Mouse (Mus musculus) fibroblast of lung, adult 2 months (primary cell): ENCODE results near the gene Med13.

Experiments used
- DNase-seq: peaks from one replicate; pipeline ENCODE4 v3.0.0-alpha.2; 2011; ENCODE audit warnings: low read depth

Gene Med13

GRCm38 (mm10) chr11:86356854-86357788, at the start of gene Med13:
Med13 (minus strand) TSS chr11:86357602.
- no peak for DNase-seq

DNA sequence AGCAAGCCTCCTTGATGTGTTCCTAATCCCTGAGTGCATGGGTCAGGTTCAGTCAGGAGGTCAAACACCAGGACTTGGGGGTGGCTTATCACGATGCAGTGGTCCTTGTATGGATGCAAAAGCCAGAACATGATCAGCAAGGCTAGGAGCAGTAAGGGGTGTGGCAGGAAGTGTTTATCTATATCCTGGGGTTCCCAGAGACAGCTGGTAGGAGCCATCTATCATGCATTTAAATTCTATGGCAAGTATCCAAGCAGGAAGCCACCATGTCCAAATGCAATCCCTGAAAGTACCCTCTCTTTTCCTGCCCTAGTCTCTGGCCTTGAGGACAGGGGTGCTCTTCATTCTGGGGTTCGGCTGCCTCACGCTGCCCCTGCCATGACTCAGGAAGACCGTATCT, 47.2 kb upstream of the Med13 start:
- DNase-seq = no peak

DNA sequence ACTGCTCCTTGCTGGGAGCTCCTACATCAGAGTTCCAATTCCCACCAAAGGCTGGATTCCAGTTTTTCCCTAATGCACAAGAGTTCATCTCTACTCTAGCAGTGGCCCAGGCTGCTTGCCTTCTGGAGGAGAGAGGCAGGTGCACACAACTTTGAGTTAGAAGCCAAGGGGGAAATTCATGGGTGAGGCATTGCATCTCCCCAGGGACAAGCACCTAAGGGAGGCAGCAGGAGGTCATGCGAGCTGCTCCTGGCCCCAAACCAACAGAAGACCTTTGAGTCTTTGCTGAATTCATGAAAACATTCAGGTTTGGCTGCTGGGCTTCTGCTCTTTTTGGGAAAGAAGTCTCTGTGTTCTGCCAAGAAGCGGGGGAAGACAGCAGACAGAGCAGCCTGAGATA, 46.4 kb upstream of the Med13 start:
- DNase-seq = no peak

DNA sequence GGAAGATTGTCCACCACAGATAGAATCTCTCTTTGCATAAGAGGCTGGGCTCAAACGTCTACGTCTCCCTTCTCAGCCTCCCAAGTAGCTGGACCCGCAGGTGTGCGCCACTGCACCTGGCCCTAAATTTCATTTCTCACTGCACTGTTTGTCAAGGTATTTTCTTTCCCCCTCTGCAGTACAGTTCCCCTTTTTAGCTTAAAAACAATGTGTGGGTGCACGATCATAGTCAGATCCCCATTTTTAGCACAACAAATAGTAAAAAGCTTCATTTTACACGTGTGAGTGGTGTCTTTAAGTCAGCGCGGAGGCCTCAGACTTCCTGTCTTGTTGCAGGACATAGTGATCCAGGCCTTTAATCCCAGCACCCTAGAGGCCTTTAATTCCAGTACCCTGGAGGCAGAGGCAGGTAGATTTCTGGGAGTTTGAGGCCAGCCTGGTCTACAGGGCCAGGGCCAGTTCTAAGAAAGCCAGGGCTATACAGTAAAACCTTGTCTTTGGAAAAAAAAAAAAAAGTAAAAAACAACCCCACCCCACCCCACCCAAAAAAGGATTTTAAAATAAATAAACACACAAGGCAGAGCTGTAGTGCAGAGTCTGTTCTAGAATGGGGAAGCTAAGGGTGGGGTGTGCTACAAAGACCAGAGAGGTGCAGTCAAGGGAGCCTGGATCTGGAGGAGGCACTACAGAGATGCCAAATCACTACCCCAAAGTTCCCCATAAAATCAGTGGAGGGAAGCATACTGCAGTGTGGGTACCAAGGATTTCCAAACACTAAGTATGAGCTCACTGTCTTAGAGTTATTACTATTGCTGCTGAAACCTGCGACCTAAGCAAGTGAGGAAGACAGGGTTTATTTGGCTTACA, 42.1 kb upstream of the Med13 start:
- DNase-seq = no peak

DNA sequence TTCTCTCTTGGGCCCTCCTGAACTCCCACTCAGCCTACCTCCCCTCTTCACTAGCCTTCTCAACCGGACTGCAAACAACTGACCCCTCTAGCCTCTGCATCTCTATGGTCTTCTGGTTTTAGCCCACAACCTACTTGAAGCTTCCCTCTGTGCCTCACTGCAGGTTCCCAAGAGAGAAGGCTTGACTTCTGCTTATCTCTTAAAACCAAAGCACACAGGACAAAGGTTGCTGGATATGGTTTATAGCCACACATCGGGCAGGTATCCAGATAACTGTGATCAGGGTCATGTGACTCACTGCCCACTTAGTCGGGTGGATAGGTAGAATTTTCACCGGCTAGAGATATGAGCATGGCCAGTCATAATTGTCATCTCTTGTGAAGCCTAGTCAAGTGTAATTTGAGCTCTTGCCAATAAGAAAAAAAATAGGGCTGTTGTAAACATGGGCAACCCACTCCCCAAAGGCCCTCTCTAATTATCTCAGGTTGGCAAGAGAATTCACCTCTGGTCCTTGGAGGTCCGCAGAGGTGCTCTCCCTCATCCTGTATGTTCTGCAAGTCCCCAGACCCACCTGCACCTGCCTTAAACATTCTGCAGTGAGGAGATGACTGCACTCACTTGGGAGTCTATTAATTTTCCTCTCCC, 39.7 kb upstream of the Med13 start:
- DNase-seq = no peak

- DNase-seq = no peak
These were observed 39.1 kb upstream of the Med13 start for GRCm38 (mm10) chr11:86396518-86396917.

GRCm38 (mm10) chr11:86395513-86396125, 38.2 kb upstream of the Med13 start:
- DNase-seq = peak; percentile 66

DNA sequence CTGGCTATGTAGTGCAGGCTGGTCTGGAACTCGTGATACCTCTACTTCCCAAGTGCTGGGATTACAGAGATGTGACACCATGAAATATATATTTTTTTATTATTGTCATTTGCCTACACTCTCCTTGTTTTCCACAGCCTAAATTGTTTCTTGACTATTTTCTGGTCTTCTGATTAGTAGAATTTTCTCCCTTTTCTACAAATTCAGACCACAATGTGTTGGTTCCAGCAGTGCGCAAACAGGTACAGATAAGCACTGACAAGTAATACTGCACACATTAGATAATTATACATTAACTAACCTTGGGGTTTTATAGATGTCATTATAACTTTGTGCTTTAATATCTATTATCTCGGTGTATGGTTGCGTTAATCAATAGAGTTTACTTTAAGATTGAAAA, 37.7 kb upstream of the Med13 start:
- no peak for DNase-seq

- no peak for DNase-seq
These were observed 34.3 kb upstream of the Med13 start for GRCm38 (mm10) chr11:86391687-86392086.

DNA sequence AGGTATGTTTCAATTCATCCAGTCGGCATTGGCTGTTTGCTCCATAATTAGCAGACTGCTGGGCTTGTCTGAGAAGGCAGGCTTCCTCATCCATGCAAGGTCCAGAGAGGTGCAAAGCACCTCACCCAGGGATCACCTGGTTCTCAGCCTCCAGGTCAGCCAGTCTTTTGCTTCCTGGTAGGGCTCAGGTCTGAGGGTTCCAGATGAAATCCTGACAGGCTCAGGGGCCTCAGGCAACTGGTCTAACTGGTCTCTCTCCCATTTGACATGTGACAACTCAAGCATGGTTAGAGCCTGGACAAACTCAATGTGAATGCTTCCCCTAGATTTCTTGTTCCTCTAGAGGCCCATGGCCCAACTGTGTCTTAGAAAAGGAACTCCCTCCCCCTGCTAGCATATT, 32.9 kb upstream of the Med13 start:
- DNase-seq = no peak

GRCm38 (mm10) chr11:86389506-86389905, 32.1 kb upstream of the Med13 start:
- no peak for DNase-seq

DNA sequence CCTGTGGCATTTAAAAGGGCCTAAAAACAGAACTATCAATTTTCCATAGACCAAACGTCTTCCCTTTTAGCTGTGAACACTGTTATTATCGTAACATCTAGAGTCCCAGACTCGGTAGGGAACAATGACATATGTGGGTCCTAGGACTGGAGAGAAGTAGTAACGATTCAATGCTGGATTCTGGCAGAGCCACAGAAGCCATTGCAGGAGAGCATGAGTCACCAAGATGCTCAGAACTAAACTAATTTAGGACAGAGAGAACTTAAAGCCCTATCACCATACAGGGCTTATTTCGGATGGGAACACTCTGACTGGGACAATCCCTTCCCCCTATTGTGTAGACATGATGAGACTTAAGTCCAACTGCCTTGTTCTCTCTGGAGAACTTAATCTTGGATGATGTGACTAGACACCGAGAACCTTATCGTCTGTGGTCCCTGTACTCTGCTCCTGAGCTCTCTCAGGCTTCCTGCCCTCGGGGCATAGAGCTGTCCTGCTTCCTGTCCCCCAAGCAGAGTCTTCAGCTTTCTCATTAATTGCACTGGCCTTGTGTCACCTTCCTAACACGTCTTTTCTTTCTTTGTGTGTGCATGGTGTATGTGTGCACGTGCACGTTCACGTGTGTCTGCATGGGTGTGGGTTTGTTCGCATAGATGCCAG, 31.5 kb upstream of the Med13 start:
- no peak for DNase-seq

- no peak for DNase-seq
These were observed 29.9 kb upstream of the Med13 start for GRCm38 (mm10) chr11:86387121-86387893.

- no peak for DNase-seq
These were observed 29.2 kb upstream of the Med13 start for GRCm38 (mm10) chr11:86386576-86386975.

GRCm38 (mm10) chr11:86385710-86386282, 28.4 kb upstream of the Med13 start:
- DNase-seq = no peak

DNA sequence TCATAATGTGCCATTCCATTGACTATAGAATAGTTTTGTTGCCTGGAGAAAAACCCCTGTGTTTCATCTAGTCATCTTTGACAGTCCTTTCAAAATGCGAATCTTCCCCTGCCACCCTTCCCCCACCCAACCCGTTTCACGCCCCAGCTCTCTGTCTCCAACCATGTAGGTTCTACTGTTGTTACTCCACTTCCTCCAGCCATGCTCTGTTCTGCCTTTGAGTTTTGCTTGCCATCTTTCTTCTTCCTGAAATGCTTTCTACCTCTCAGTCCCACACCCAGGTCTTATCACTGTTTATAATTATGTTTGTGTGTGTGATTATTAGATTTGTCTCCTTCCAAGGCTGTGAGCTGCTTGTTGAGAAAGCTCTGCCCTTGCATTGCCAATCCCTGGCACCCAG, 26.7 kb upstream of the Med13 start:
- DNase-seq = no peak

- no peak for DNase-seq
These were observed 25.2 kb upstream of the Med13 start for GRCm38 (mm10) chr11:86382520-86383157.

- DNase-seq = peak; percentile 74
These were observed 24.2 kb upstream of the Med13 start for GRCm38 (mm10) chr11:86381478-86382091.

DNA sequence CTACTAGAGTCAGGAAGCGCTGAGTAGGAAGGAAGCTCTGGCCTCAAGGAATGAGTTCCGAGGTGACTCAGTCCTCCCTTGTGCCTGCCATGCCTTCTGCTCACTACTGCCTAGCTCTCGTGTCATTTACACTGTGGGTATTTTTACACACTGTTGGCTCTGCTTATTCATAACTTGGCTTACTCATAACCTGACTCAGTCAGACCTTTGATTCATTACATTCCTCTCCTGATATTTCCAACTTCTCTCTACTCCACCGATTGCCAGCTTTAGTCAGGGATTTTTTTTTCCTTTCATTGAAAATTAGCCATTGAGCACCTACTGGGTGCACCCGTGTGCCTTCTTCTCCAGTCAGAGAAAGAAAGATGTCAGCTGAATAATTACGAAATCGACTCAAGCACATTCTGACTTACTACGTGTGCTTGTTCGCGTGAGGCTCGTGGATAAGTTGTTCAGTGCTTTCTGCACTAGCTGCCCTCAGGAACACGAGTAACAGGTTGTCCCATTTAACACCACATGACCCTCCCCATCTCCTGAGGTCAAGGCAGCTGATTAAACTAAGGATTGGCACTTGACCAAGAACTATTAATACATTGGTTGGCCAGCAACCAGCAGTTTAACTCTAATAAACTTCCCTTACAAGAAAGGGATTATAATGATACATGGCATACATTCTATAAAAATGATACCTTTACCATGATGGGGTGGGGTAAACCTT, 23.3 kb upstream of the Med13 start:
- DNase-seq = peak; percentile 85
